Mouse (Mus musculus) hematopoietic multipotent progenitor cell, adult 10-12 weeks (in vitro differentiated cells): ENCODE measurements around the gene Oxtr. TPM values are rescaled to one million over a fixed set of nuclear protein-coding genes. Genes with fewer than 3 reads are reported as not detected.

Source experiments
- polyA plus RNA-seq: library from polyadenylated mRNA; stranded (reverse); fragments of >175 nt; gene quantifications from 2 replicates; pipeline ENCODE4 v1.2.3, GENCODE M21; 2012; ENCODE audit warnings: low replicate concordance

Gene Oxtr
- not detected in 2 replicates for polyA plus RNA-seq

GRCm38 (mm10) chr6:112489910-112490559 is at the start of gene Oxtr:
Oxtr (minus strand) TSS chr6:112489943.

GRCm38 (mm10) chr6:112459341-112459749 is 30.4 kb downstream of the Oxtr start, which contains the start of gene Cav3:
Cav3 (plus strand) TSS chr6:112459505.

Other genes starting within 250 kb of the Oxtr start
- gene Lmcd1, start 216.2 kb downstream of the Oxtr start, polyA plus RNA-seq, result 0.13 and 2.0 TPM in 2 replicates
- gene Ssu2, start 101.9 kb downstream of the Oxtr start, polyA plus RNA-seq, result not detected in 2 replicates
- not detected in 2 replicates for gene Cav3, start 30.4 kb downstream of the Oxtr start, polyA plus RNA-seq
- 0.60 and 1.5 TPM in 2 replicates for gene Rad18, start 206.7 kb upstream of the Oxtr start, polyA plus RNA-seq